Mouse (Mus musculus) heart, postnatal 0 days (tissue): ENCODE results near the gene Islr. TPM values are rescaled to one million over a fixed set of nuclear protein-coding genes. Genes with fewer than 3 reads are reported as not detected.

ENCODE experiments used
- ATAC-seq: fragments of 200-750 bp; cut with Nextera tagmentation; 2 replicates; pipeline ENCODE4 v1.8.0; 2017; ENCODE audit warnings: low read depth, moderate number of reproducible peaks, moderate library complexity; ENCODE audit not compliant: insufficient read depth
- DNase-seq: peaks from one replicate; pipeline ENCODE4 v3.0.0-alpha.2; 2016; ENCODE audit warnings: low spot score
- H3K27ac ChIP-seq: fragments of 300-500 bp; sonication (generic); 2 replicates; pipeline ENCODE4 v1.5.1; 2014; ENCODE audit warnings: low read depth, mild to moderate bottlenecking
- H3K27me3 ChIP-seq: fragments of 300-500 bp; sonication (generic); 2 replicates; pipeline ENCODE4 v1.6.1; 2014; ENCODE audit warnings: low read length, mixed read lengths; ENCODE audit not compliant: control insufficient read depth, insufficient read depth
- H3K36me3 ChIP-seq: fragments of 300-500 bp; sonication (generic); replicated peaks from 2 replicates; pipeline ENCODE4 v1.6.1; 2014; ENCODE audit warnings: low read length, mixed read lengths; ENCODE audit not compliant: control insufficient read depth, insufficient read depth
- H3K4me1 ChIP-seq: fragments of 300-500 bp; sonication (generic); 2 replicates; pipeline ENCODE4 v1.6.1; 2014; ENCODE audit warnings: antibody characterized with exemption; ENCODE audit not compliant: control insufficient read depth, insufficient read depth
- H3K4me2 ChIP-seq: fragments of 300-500 bp; sonication (generic); 2 replicates; pipeline ENCODE4 v1.6.1; 2014; ENCODE audit warnings: low read depth, mild to moderate bottlenecking, low read length, moderate library complexity
- H3K4me3 ChIP-seq: fragments of 300-500 bp; sonication (generic); 2 replicates; pipeline ENCODE4 v1.5.1; 2014; ENCODE audit warnings: low read depth, low read length
- H3K9ac ChIP-seq: fragments of 300-500 bp; sonication (generic); replicated peaks from 2 replicates; pipeline ENCODE4 v1.6.1; 2014; ENCODE audit warnings: low read depth, low read length, mixed read lengths
- H3K9me3 ChIP-seq: fragments of 300-500 bp; sonication (generic); replicated peaks from 2 replicates; pipeline ENCODE4 v1.6.1; 2016; ENCODE audit warnings: low read length; ENCODE audit not compliant: control insufficient read depth
- CTCF ChIP-seq: IDR thresholded peaks from 2 replicates; pipeline ENCODE4 v1.5.1; 2016; ENCODE audit warnings: antibody characterized with exemption, control low read depth, low read depth
- EP300 ChIP-seq: IDR thresholded peaks from 2 replicates; pipeline ENCODE4 v1.6.1; 2016; ENCODE audit warnings: antibody characterized with exemption, low read depth
- WGBS: fragments of 180-500 bp; shearing (Covaris S2); extraction: QIAGEN DNeasy Blood & Tissue Kit; methylation state at CpG from one replicate; pipeline ENCODE4 v1.1.7; 2014; 5-methylcytosine and 5-hydroxymethylcytosine counted together
- polyA plus RNA-seq: library from polyadenylated mRNA; unstranded; fragments of >200 nt; fragmentation: Nextera tagmentation; extraction: Ambion mirVana; gene quantifications from 2 replicates; pipeline ENCODE4 v1.2.1, GENCODE M21; 2015
- total RNA-seq: library from RNA; depleted of rRNA; stranded (reverse); fragments of >200 nt; gene quantifications from 2 replicates; pipeline ENCODE4 v1.2.3, GENCODE M21; 2014; ENCODE audit warnings: low replicate concordance

The Islr gene
- total and polyA plus RNA-seq, 2 experiments from 2014 or later = 14.4 to 39.9 TPM

GRCm38 (mm10) chr9:58184456-58184855 lies 19.6 kb downstream of the Islr start:
- Histone ChIP-seq H3K9me3 (no peaks in the 10 kb centered on the region), H3K36me3 (no peaks in the 10 kb centered on the region), H3K27ac (no peak overlapping the region), H3K4me3 (no peak overlapping the region), H3K4me1 (no peaks in the 10 kb centered on the region), H3K4me2 (no peak overlapping the region), H3K27me3 (no peaks in the 10 kb centered on the region), H3K9ac (no peak overlapping the region)
- ATAC-seq (no peak), DNase-seq (no peak)
- TF ChIP-seq CTCF (no peak), EP300 (no peak)
- WGBS = 75% methylated on average over 6 of the region's 6 CpGs

DNA sequence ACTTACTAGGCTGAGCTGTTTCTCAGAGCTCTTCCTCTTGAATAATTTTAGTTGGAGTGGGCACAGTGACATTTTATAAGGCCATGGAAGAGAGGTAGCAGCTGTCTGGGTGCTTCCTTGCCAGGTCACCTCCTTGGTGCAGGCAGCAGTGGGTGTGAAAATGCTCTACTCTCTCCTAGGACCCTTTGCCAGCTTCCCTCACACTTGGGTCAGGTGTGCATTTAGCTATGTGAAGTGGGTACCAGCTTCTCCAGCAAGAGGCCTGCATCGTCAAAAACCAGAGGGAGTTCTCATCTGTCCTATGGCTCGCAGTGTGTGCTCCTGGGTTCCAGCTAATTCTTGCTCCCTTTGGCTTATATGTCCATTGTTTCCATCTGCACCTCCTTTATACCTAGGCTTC lies 24.7 kb downstream of the Islr start:
- no peak overlapping the region for H3K4me2 ChIP-seq
- TF ChIP-seq CTCF = no peak
- TF ChIP-seq EP300 = no peak
- H3K27me3 ChIP-seq = no peaks in the 10 kb centered on the region
- DNase-seq = no peak
- H3K27ac ChIP-seq = no peak overlapping the region
- no peak overlapping the region for H3K9ac ChIP-seq
- 84% methylated on average over 2 of the region's 2 CpGs for WGBS
- ATAC-seq = no peak
- H3K4me3 ChIP-seq = no peak overlapping the region
- no peaks in the 10 kb centered on the region for H3K36me3 ChIP-seq
- no peaks in the 10 kb centered on the region for H3K4me1 ChIP-seq
- no peaks in the 10 kb centered on the region for H3K9me3 ChIP-seq

GRCm38 (mm10) chr9:58177165-58177564 lies 26.9 kb downstream of the Islr start:
- H3K36me3 ChIP-seq = no peaks in the 10 kb centered on the region
- no peaks in the 10 kb centered on the region for H3K9me3 ChIP-seq
- DNase-seq (no peak), ATAC-seq (no peak)
- no peak overlapping the region for H3K4me2 ChIP-seq
- H3K27me3 ChIP-seq = no peaks in the 10 kb centered on the region
- WGBS = 69% methylated on average over 4 of the region's 4 CpGs
- H3K4me3 ChIP-seq = no peak overlapping the region
- H3K4me1 ChIP-seq = no peaks in the 10 kb centered on the region
- no peak overlapping the region for H3K9ac ChIP-seq
- TF ChIP-seq CTCF (no peak), EP300 (no peak)
- no peak overlapping the region for H3K27ac ChIP-seq

- Histone ChIP-seq H3K4me3 (no peak overlapping the region), H3K9ac (no peak overlapping the region), H3K27ac (no peak overlapping the region), H3K4me1 (no peaks in the 10 kb centered on the region), H3K27me3 (no peaks in the 10 kb centered on the region), H3K36me3 (no peaks in the 10 kb centered on the region), H3K4me2 (no peak overlapping the region), H3K9me3 (no peaks in the 10 kb centered on the region)
- ATAC-seq (no peak), DNase-seq (no peak)
- WGBS = 39% methylated on average over 5 of the region's 5 CpGs
- TF ChIP-seq EP300 = no peak
- TF ChIP-seq CTCF = no peak
Measured at GRCm38 (mm10) chr9:58175745-58176487, 28.2 kb downstream of the Islr start.

- H3K36me3 ChIP-seq = no peaks in the 10 kb centered on the region
- TF ChIP-seq EP300 = no peak
- no peak for TF ChIP-seq CTCF
- H3K27ac ChIP-seq = no peak overlapping the region
- no peak overlapping the region for H3K4me3 ChIP-seq
- H3K27me3 ChIP-seq = no peaks in the 10 kb centered on the region
- no peak overlapping the region for H3K9ac ChIP-seq
- H3K4me1 ChIP-seq = no peaks in the 10 kb centered on the region
- ATAC-seq = no peak
- no peaks in the 10 kb centered on the region for H3K9me3 ChIP-seq
- WGBS = 34% methylated on average over 5 of the region's 5 CpGs
- no peak for DNase-seq
- H3K4me2 ChIP-seq = no peak overlapping the region
Measured at GRCm38 (mm10) chr9:58174818-58175251, 29.3 kb downstream of the Islr start.

GRCm38 (mm10) chr9:58172863-58173262 lies 31.2 kb downstream of the Islr start:
- Histone ChIP-seq H3K27ac (no peak overlapping the region), H3K4me3 (no peak overlapping the region), H3K9ac (no peak overlapping the region), H3K4me1 (no peaks in the 10 kb centered on the region), H3K36me3 (no peaks in the 10 kb centered on the region), H3K4me2 (no peak overlapping the region), H3K27me3 (no peaks in the 10 kb centered on the region), H3K9me3 (no peaks in the 10 kb centered on the region)
- DNase-seq (no peak), ATAC-seq (no peak)
- WGBS = 55% methylated on average over 2 of the region's 2 CpGs
- TF ChIP-seq CTCF = no peak
- no peak for TF ChIP-seq EP300
